Mouse (Mus musculus) olfactory bulb, adult 2 months (tissue): Measurements from ENCODE around the gene Ndufb8.

Experiments used
- CTCF ChIP-seq: fragments of 200-500 bp; IDR thresholded peaks from 2 replicates; pipeline ENCODE4 v1.5.1; 2012; ENCODE audit warnings: low read depth, mild to moderate bottlenecking, low read length, moderate library complexity; ENCODE audit not compliant: insufficient read depth
- POLR2A ChIP-seq: fragments of 200-500 bp; IDR thresholded peaks from 2 replicates; pipeline ENCODE4 v1.6.1; 2012; ENCODE audit warnings: mild to moderate bottlenecking, low read depth, low read length, moderate library complexity; ENCODE audit not compliant: insufficient read depth

DNA sequence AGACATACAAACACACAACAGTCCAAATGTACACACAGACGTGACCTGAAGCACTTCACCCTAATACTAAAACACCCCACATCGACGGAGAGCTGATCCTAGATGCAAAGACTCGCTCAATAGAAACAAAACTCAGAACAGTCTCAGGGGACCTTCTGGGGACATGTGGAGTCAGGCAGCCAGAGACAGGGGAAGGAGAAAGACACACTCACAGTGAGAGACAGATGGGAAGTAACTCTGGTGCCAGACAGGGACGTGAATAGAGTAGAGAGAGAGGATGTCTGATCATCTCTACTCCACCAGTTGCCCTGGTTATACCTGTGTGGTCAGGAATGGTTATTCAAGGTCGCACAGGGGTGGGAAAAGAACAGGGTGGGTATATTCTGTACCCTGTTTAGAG, 36.4 kb upstream of the Ndufb8 start:
- TF ChIP-seq CTCF, result no peak
- TF ChIP-seq POLR2A, result no peak
